Mouse (Mus musculus) thymus, adult 2 months (tissue): ENCODE measurements at regions not wholly inside any gene's neighbourhood (a gene's known extent, or its start where the extent isn't known, plus 50 kb on each side); places are given as distances from the start of the nearest gene placed in this dataset.

Experiments
- CTCF ChIP-seq: fragments of 200-500 bp; IDR thresholded peaks from 2 replicates; pipeline ENCODE4 v1.5.1; 2012; ENCODE audit warnings: mild to moderate bottlenecking, control low read depth, low read length, moderate library complexity, borderline replicate concordance; ENCODE audit not compliant: control insufficient read depth, poor library complexity, insufficient read depth; ENCODE audit errors: extremely low read depth
- POLR2A ChIP-seq: fragments of 200-500 bp; IDR thresholded peaks from 2 replicates; pipeline ENCODE4 v1.6.1; 2012; ENCODE audit warnings: mild to moderate bottlenecking, low read length, control low read depth, moderate library complexity; ENCODE audit not compliant: control insufficient read depth, poor library complexity, insufficient read depth; ENCODE audit errors: extremely low read depth

DNA sequence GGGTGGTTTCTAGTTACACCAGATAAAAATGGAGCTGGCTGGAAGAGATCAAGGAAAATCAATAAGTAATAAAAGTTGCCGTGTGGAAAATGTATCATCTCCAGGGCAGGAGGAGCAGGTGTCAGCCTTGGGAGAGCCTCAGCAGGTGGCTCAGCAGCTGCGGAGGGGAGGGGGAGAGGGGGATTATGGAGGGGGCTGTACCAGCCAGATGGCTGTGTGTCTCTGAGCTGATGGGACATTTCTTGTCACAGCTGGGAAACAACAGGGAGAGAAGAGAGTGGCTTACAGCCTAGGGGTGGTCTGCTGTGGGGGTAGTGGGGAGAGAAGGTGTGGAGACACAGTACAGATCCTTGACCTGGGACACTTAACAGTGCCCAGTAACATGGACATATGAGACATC, 116.5 kb downstream of the Matn1 start:
- TF ChIP-seq CTCF = no peak
- TF ChIP-seq POLR2A = no peak
